Mouse (Mus musculus) olfactory bulb, adult 2 months (tissue): ENCODE results near the gene Slc39a11. TPM values are rescaled to one million over a fixed set of nuclear protein-coding genes. Genes with fewer than 3 reads are reported as not detected.
A peak's percentile ranks its signal among the peaks of the same experiment; 100 is the strongest.

ENCODE experiments used
- H3K27ac ChIP-seq: fragments of 200-500 bp; 2 replicates; pipeline ENCODE4 v1.5.1; 2012; ENCODE audit warnings: low read depth, low read length; ENCODE audit not compliant: insufficient read depth
- H3K4me1 ChIP-seq: fragments of 200-500 bp; 2 replicates; pipeline ENCODE4 v1.6.1; 2012; ENCODE audit warnings: low read length; ENCODE audit not compliant: control insufficient read depth, insufficient read depth
- H3K4me3 ChIP-seq: fragments of 200-500 bp; 2 replicates; pipeline ENCODE4 v1.5.1; 2012; ENCODE audit warnings: mild to moderate bottlenecking, low read depth, low read length, moderate library complexity; ENCODE audit not compliant: insufficient read depth
- CTCF ChIP-seq: fragments of 200-500 bp; IDR thresholded peaks from 2 replicates; pipeline ENCODE4 v1.5.1; 2012; ENCODE audit warnings: low read depth, mild to moderate bottlenecking, low read length, moderate library complexity; ENCODE audit not compliant: insufficient read depth
- POLR2A ChIP-seq: fragments of 200-500 bp; IDR thresholded peaks from 2 replicates; pipeline ENCODE4 v1.6.1; 2012; ENCODE audit warnings: mild to moderate bottlenecking, low read depth, low read length, moderate library complexity; ENCODE audit not compliant: insufficient read depth
- WGBS: fragments of 180-500 bp; shearing (Covaris S2); methylation state at CpG from one replicate; pipeline ENCODE4 v1.1.7; 2018; 5-methylcytosine and 5-hydroxymethylcytosine counted together
- polyA plus RNA-seq: library from polyadenylated mRNA; stranded (reverse); fragments of >200 nt; gene quantifications from 2 replicates; pipeline ENCODE4 v1.2.4, GENCODE M21; 2012; ENCODE audit warnings: low replicate concordance; ENCODE audit not compliant: missing spikeins, insufficient read depth, insufficient read length

Slc39a11 gene
- polyA plus RNA-seq, 1 experiment = not detected

GRCm38 (mm10) chr11:113206099-113206498 is 443.8 kb downstream of the Slc39a11 start:
- H3K4me3 ChIP-seq = no peak overlapping the region
- WGBS = 80% methylated on average over 10 of the region's 10 CpGs
- TF ChIP-seq POLR2A (no peak), CTCF (no peak)
- H3K4me1 ChIP-seq = peaks cover 4% of the 10 kb centered on the region
- no peak overlapping the region for H3K27ac ChIP-seq

- H3K4me1 ChIP-seq = peaks cover 16% of the 10 kb centered on the region
- H3K4me3 ChIP-seq = no peak overlapping the region
- WGBS = 90% methylated on average over 7 of the region's 7 CpGs
- TF ChIP-seq CTCF = no peak
- TF ChIP-seq POLR2A = no peak
- no peak overlapping the region for H3K27ac ChIP-seq
Measured at GRCm38 (mm10) chr11:113203008-113203407, 446.9 kb downstream of the Slc39a11 start.

GRCm38 (mm10) chr11:113201470-113201997 is 448.3 kb downstream of the Slc39a11 start:
- under 1% methylated on average over 42 of the region's 42 CpGs for WGBS
- Histone ChIP-seq H3K4me1 (peaks cover 16% of the 10 kb centered on the region), H3K4me3 (peak overlapping the region; percentile 67), H3K27ac (peak overlapping the region; percentile 47)
- TF ChIP-seq CTCF = no peak
- TF ChIP-seq POLR2A = peak; percentile 98

GRCm38 (mm10) chr11:113200901-113201300 is 449.0 kb downstream of the Slc39a11 start:
- Histone ChIP-seq H3K4me3 (peak overlapping the region; percentile 67), H3K27ac (no peak overlapping the region; the same call in 1 of the 2 replicates), H3K4me1 (peaks cover 16% of the 10 kb centered on the region)
- TF ChIP-seq POLR2A = no peak
- TF ChIP-seq CTCF = no peak
- WGBS = 6% methylated on average over 15 of the region's 15 CpGs

GRCm38 (mm10) chr11:113198586-113198985 is 451.3 kb downstream of the Slc39a11 start:
- no peak for TF ChIP-seq POLR2A
- no peak for TF ChIP-seq CTCF
- H3K27ac ChIP-seq = no peak overlapping the region
- whole genome bisulfite sequencing = 90% methylated on average over 15 of the region's 15 CpGs
- peaks cover 16% of the 10 kb centered on the region for H3K4me1 ChIP-seq
- no peak overlapping the region for H3K4me3 ChIP-seq

- H3K4me1 ChIP-seq = peaks cover 19% of the 10 kb centered on the region
- WGBS = 92% methylated on average over 8 of the region's 8 CpGs
- no peak overlapping the region for H3K4me3 ChIP-seq
- H3K27ac ChIP-seq = no peak overlapping the region
- TF ChIP-seq CTCF = no peak
- TF ChIP-seq POLR2A = no peak
Measured at GRCm38 (mm10) chr11:113197624-113198023, 452.3 kb downstream of the Slc39a11 start.

- H3K4me3 ChIP-seq = no peak overlapping the region
- WGBS = 94% methylated on average over 19 of the region's 19 CpGs
- H3K27ac ChIP-seq = no peak overlapping the region
- TF ChIP-seq POLR2A = no peak
- no peak for TF ChIP-seq CTCF
- H3K4me1 ChIP-seq = peaks cover 27% of the 10 kb centered on the region
Measured at GRCm38 (mm10) chr11:113196234-113197007, 453.5 kb downstream of the Slc39a11 start.

Other genes starting within 250 kb of the Slc39a11 start
- not detected in 2 replicates for gene Sstr2, start 30.7 kb downstream of the Slc39a11 start, polyA plus RNA-seq
- gene Cog1, start 910 bp downstream of the Slc39a11 start, polyA plus RNA-seq = not detected in 2 replicates
- not detected in 2 replicates for gene Fam104a, start 34.1 kb upstream of the Slc39a11 start, polyA plus RNA-seq
- gene D11Wsu47e, start 34.3 kb upstream of the Slc39a11 start, polyA plus RNA-seq = not detected in 2 replicates
- not detected in 2 replicates for gene Cpsf4l, start 59.9 kb upstream of the Slc39a11 start, polyA plus RNA-seq
- gene Cdc42ep4, start 101.8 kb upstream of the Slc39a11 start, polyA plus RNA-seq = not detected in 2 replicates